Mouse (Mus musculus): ENCODE measurements around the gene Ppp6r2.

The Ppp6r2 gene

GRCm38 (mm10) chr15:89314511-89315189 is 103.3 kb downstream of the Ppp6r2 start:
- peak; percentile 40 for DNase-seq

GRCm38 (mm10) chr15:89315190-89315731 is 103.9 kb downstream of the Ppp6r2 start, which contains the start of gene Sbf1:
Gene Sbf1, minus strand, starts transcription at chr15:89315311.
- DNase-seq = peak; percentile 98

- DNase-seq = peak; percentile 40
Measured at GRCm38 (mm10) chr15:89316146-89316545, 104.8 kb downstream of the Ppp6r2 start.

- DNase-seq = no peak
Measured at GRCm38 (mm10) chr15:89321264-89321663, 109.9 kb downstream of the Ppp6r2 start.

- peak; percentile 32 for DNase-seq
Measured at GRCm38 (mm10) chr15:89322670-89323522, 111.5 kb downstream of the Ppp6r2 start, which contains the start of gene Adm2. Gene Adm2, plus strand, starts transcription at chr15:89322720.

- no peak for DNase-seq
Measured at GRCm38 (mm10) chr15:89323656-89324055, 112.3 kb downstream of the Ppp6r2 start.

- DNase-seq = no peak
Measured at GRCm38 (mm10) chr15:89326441-89326840, 115.1 kb downstream of the Ppp6r2 start.

- no peak for DNase-seq
Measured at GRCm38 (mm10) chr15:89334271-89334670, 122.9 kb downstream of the Ppp6r2 start, which contains the start of gene Miox. Gene Miox, plus strand, starts transcription at chr15:89334398.

- DNase-seq = peak; percentile 45
Measured at GRCm38 (mm10) chr15:89334774-89335537, 123.6 kb downstream of the Ppp6r2 start.

GRCm38 (mm10) chr15:89336422-89336821 is 125.1 kb downstream of the Ppp6r2 start:
- DNase-seq = no peak
